Mouse (Mus musculus) spleen, adult 2 months (tissue): ENCODE data around the gene Prpf39.

Experiments
- CTCF ChIP-seq: fragments of 200-500 bp; IDR thresholded peaks from 2 replicates; pipeline ENCODE4 v1.5.1; 2011; ENCODE audit warnings: mild to moderate bottlenecking, inconsistent platforms; ENCODE audit not compliant: insufficient read depth, insufficient read length, insufficient replicate concordance; ENCODE audit errors: extremely low read depth
- POLR2A ChIP-seq: fragments of 200-500 bp; IDR thresholded peaks from 2 replicates; pipeline ENCODE4 v1.6.1; 2011; ENCODE audit warnings: low read depth, low read length, inconsistent platforms

DNA sequence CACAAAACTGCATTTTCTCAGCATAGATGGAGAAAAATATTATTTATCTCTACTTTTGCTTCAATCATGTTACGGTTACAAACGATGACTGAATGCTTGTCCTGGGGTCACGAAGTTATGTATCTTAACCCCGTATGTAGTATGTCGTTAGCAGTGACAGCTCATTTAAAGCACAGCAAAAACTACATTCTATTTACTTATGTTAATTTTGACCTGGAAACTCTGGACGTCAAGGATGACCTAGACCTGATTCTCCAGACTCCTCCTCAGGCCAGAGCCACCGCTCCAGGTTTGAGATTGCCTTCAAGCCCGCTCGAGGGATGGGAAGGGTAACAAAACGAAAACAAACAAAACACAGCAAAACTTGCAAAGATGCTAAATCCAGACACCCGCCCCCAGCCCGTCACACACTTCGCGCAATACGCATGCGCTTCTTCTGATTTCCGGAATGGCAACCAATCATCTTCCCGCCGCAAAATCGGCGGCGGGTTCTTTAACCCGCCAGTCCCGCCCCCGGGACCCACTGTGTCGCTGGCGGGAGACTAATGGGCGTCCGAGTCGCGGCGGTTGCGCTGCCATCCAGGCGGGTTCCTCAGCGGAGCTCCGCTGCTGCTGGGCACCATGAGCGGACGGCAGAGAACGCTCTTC lies 39.1 kb downstream of the Prpf39 start, which contains the start of gene Fancm:
- TF ChIP-seq POLR2A (peak; percentile 18; the same call in 1 of the 2 replicates), CTCF (no peak)
